Mouse (Mus musculus): Measurements from ENCODE around the gene Sigmar1. TPM values are rescaled to one million over a fixed set of nuclear protein-coding genes. Genes with fewer than 3 reads are reported as not detected.

The Sigmar1 gene
- 52.0 and 61.8 TPM in 2 replicates for polyA plus RNA-seq (2012)

DNA sequence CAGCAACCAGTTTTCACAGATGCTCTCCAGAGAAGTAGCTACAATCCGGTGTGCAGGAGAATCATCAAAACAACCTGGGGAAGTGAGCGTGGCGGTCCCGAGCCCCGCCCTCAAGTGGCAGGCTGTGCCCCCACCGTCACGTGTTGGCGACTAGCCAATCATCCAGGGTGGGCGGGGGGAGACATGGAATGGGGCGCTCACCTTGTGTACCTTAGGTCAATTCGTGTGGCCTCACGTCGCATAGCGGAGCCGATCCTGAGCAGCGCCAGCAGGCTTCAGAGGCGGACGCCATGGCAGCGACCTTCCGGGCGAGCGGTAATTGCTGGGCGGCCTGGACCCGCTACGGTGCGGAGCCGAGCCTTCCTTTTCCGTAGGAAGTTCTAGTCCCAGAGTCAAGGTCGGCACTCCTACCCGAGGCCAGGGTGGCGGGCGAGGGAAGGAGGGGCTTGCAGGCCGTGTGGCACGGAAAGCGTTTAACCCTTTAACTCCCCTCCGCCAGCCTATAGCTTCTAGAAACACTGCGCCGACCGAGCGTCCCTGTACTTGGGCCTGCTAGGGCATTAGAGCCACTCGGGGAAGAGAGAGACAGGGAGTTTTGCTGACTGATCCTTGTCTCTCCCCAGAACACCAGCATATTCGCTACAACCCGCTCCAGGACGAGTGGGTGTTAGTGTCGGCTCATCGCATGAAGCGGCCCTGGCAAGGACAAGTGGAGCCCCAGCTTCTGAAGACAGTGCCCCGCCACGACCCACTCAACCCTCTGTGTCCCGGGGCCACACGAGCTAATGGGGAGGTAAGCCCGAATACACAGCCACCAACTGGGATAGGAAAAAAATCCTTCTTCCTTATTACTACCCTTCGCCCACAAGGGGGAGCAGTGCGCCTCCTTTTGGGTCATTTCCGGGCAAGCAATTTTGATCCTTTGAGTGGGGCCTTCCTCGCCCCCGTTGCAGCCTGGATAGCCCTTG is at the start of gene Sigmar1:
Gene Sigmar1 (minus strand): TSS at position 820 of the 968 bp plus-strand sequence.

DNA sequence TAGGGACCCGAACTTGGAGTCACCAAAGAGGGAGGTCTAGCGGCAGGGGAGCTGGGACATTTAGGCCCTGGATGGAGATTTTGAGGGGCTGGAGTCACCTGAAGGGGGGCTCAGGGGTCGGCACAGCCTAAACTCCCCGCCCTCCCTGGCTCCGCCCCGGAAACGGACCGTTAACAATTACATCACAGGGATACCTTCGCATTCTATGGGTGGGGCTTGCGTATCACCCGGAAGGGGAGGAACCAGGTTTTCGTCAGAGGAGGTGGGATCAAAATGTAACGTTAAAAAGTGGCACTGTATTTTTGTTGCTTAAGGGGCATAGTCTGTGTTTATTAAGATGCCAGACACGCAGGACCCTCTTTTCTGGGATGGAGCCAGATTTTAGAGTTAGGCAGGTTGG is 18.0 kb upstream of the Sigmar1 start, which contains the start of gene Ccl27a:
Gene Ccl27a (minus strand): TSS at position 246 of the 400 bp plus-strand sequence.

DNA sequence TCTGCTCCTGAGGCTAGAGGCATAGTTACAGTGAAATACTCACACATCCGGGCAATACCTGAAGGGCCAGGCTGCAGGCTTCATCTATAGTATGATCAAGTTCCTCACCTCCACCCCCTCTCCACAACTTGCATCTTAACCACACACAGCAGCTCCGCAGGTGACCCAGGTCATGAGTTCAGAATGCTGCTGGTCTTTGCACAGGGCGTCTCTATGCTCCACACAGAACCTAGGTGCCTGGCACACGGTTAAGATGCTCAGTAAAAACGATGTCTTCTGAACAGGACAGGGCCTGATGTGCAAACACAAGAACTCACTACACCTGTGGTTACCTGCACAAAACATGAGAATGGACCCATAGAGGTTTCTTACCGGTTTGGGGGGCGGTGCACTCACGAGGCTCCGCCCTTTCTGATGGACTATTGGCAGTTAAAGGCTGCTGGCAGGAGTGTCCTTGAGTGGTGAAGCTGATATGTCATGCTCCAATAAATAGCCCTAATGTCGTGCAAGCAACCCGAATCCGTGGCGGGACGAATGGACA is 1.1 kb downstream of the Sigmar1 start, which contains the start of gene Galt:
Gene Galt (plus strand): TSS at position 432 of the 541 bp plus-strand sequence.

DNA sequence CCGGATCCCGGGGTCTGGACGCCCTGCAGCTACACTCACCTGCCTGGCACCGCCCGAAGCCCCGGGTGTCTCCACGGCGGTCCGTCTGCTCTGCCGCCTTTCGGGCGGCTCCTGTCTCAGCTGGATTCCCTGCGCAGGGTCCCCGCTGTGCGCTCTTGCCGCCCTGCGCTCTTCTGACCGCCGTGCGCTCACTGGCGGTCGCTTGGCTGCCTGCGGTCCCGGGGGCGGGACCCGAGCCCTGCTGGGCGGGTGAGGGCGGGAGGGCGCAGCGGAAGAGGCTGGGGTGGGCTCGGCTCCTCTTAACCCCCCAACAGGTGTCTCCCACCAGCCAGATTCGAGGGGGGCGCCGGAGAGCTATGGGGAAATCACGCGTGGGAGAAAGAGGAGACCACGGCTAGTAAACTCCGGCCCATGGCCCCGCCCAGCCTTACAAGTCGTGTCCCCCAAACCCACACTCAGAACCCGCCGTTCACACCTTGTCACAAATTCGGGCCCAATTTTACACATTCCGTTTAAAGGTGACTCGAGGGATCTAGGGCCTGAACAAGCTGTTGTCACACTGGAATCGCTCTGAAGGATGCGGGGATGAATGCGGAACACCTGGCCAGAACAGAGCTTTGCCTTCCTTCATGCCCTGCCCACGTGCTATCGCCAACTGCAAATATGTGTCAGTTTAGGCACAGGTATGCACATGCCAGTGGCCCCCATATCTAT is 24.7 kb downstream of the Sigmar1 start, which contains the start of gene Arid3c:
Gene Arid3c (minus strand): TSS at position 91 of the 714 bp plus-strand sequence.

DNA sequence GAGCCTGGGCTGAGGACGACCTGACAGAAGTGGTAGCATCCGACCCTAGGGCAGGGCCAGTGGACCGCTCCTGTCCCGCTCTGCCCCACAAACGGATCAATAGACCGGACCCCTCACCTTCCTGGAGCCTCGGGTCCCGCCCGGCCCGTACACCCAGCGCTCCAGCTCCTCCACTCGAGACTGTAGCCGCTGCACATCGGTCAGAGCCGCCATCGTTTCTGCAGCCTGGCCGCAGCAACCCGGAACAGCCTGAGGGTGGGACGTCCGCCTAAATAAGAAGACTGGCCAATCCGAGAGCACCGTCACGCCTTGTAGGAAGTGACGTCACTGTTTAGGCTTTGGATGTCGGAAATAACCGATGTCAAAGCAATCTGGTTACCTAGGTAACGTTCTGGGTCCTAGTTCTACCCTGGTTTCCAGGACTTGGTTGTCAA is 33.0 kb downstream of the Sigmar1 start, which contains the start of gene Dctn3:
Gene Dctn3 (minus strand): TSS at position 253 of the 434 bp plus-strand sequence.

DNA sequence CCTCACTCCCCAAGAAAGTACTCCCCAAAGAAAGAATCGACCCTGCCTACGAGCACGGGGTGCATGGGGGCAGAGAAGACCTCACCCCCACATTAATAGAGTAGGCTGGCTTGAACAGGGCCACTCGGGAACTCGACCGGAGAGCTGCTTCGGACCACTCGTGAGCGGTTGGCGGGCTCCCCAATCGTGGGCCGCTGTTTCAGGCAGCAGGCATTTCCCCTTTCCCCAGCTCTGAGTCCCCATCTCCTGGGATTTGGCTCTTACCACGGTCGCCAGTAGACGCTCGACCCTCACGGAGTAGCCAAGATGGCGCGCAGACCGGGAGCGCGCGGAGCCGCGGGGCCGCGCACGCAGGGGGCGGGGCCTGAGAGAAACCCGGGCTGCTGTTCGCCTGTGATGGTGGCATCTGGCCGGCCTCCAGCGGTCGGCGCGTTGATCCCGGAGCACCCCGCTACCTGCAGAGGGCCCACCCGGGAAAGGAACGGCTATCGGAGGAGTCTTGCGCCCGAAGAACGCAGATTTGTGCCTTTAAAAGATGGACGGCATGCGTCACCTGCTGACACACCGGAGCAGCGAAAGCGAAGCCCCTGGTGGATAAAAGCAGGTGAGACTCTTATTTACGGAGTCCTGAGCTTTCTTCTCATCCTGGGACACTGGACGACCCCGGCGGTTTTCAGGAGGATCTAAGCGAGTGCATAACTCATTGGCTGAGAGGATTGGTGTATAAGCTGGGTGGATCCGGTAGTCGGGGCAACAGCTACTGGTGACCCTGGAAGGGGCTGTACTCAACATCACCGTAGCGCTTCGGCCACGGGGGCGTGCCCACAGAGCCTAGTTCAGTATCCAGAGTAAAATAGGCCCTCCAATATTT is 42.5 kb downstream of the Sigmar1 start, which contains the start of gene Rpp25l:
Gene Rpp25l (minus strand): TSS at position 338 of the 871 bp plus-strand sequence.

DNA sequence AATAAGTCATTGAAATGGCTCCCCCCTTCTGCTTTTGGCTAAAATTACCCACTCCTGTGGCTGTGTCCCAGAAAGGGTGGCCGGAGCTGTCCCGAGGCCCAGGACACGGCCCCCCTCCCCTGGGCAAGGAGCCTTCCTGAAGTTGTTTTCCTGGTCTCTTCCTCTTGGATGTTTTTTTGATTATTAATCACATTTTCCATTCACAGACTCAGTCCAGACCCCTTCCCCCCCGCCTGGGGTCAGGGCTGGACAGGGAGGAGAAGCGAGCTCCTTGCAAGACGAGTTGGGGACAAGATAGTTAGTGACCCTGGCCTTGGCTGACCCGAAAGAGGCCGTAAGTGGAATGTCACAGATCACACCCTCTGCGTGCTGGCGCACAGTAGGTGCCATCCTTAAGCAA is 56.2 kb downstream of the Sigmar1 start, which contains the start of gene Il11ra1:
Gene Il11ra1 (plus strand): TSS at position 207 of the 400 bp plus-strand sequence.

DNA sequence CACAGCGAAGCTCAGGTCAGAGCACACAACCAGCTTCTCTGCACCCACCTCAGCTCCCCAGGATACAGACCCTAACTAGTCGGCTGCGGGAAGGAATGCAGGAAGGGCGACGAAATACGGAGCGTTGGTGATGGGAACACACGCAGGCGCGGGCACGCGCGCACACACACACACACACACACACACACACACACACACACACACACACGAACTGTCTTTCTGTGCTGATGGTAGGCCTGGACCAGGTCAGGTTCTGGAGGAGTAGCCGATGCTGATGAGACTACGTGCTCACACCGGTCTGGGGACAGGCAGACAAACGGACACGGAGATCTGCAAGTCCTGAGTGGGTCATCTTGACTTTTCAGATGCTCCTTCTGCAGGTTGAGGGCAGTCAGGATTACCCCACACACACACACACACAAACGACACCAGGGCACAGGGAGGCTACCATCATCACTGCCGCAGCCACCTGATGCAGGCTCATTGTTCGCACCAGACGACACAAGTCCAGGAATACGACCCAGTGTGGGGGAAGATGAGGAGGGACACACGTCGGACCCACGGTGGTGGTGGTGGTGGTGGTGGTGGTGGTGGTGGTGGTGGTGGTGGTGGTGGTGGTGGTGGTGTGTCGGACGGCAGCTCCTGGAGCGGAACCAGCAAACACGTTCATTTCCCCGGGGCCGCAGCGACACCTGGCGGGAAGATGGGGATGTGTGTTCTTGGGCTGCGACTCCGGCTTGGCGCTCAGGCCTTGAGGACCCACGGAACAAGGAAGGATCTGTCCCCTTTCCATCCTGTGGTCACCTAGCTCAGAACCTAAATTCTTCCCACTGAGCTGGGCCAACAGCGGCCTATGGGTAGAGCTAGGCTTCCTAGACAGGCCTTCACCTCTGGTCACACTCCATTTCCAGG is 58.8 kb downstream of the Sigmar1 start, which contains the start of gene Cntfr:
Gene Cntfr (minus strand): TSS at position 160 of the 912 bp plus-strand sequence.

Other genes starting within 250 kb of the Sigmar1 start
- gene 1110017D15Rik, start 238.8 kb downstream of the Sigmar1 start, polyA plus RNA-seq (2012) = not detected in 2 replicates
- gene Fam219a, start 186.6 kb downstream of the Sigmar1 start, polyA plus RNA-seq (2012) = 7.7 and 8.8 TPM in 2 replicates
- gene Dnaic1, start 186.4 kb downstream of the Sigmar1 start, polyA plus RNA-seq (2012) = not detected in 2 replicates
- 0.40 TPM in 1 of 2 replicates, not detected in the other for gene Enho, start 115.8 kb downstream of the Sigmar1 start, polyA plus RNA-seq (2012)
- 0.04 TPM in 1 of 2 replicates, not detected in the other for gene Cntfr, start 59.1 kb downstream of the Sigmar1 start, polyA plus RNA-seq (2012)
- 67.6 and 73.0 TPM in 2 replicates for gene Il11ra1, start 56.2 kb downstream of the Sigmar1 start, polyA plus RNA-seq (2012)
- gene Rpp25l, start 42.6 kb downstream of the Sigmar1 start, polyA plus RNA-seq (2012) = 52.4 and 61.5 TPM in 2 replicates
- 198 and 248 TPM in 2 replicates for gene Dctn3, start 33.0 kb downstream of the Sigmar1 start, polyA plus RNA-seq (2012)
- gene Arid3c, start 25.0 kb downstream of the Sigmar1 start, polyA plus RNA-seq (2012) = not detected in 2 replicates
- 52.2 and 57.1 TPM in 2 replicates for gene Galt, start 929 bp downstream of the Sigmar1 start, polyA plus RNA-seq (2012)
- 53.7 and 60.7 TPM in 2 replicates for gene Ccl27a, start 18.1 kb upstream of the Sigmar1 start, polyA plus RNA-seq (2012)
- not detected in 2 replicates for gene Gm21541, start 147.5 kb upstream of the Sigmar1 start, polyA plus RNA-seq (2012)
- 2.0 and 11.5 TPM in 2 replicates for gene Gm20878, start 185.4 kb upstream of the Sigmar1 start, polyA plus RNA-seq (2012)
- not detected in 2 replicates for gene Fam205a4, start 209.9 kb upstream of the Sigmar1 start, polyA plus RNA-seq (2012)